Mouse (Mus musculus) monocyte, adult 5-6 weeks (primary cell): ENCODE results near the gene Spryd3. TPM values are rescaled to one million over a fixed set of nuclear protein-coding genes. Genes with fewer than 3 reads are reported as not detected.
"Not testable (repeated sequence)": the region's sequence is repeated elsewhere in the genome, so short reads cannot be mapped to it uniquely, and the experiment has no call there.

Source experiments
- ATAC-seq: fragments of 153-309, 156-312 bp; replicated peaks from 2 replicates; pipeline ENCODE4 v1.8.0; 2017; ENCODE audit warnings: mild to moderate bottlenecking; ENCODE audit not compliant: low TSS enrichment, insufficient number of reproducible peaks, severe bottlenecking, poor library complexity, low FRiP score
- total RNA-seq: library from RNA; stranded (forward); fragments of 200-1000, 200-491, 200-594 nt; gene quantifications from 3 replicates; pipeline ENCODE4 v1.2.3, GENCODE M21; 2017

The Spryd3 gene
- total RNA-seq: 49.3 to 56.3 TPM (median 49.3 TPM) in 3 replicates

- peak; percentile 99 for ATAC-seq
Measured at GRCm38 (mm10) chr15:102136129-102136758, at the start of gene Spryd3. Gene Spryd3 (minus strand): TSS chr15:102136234.

DNA sequence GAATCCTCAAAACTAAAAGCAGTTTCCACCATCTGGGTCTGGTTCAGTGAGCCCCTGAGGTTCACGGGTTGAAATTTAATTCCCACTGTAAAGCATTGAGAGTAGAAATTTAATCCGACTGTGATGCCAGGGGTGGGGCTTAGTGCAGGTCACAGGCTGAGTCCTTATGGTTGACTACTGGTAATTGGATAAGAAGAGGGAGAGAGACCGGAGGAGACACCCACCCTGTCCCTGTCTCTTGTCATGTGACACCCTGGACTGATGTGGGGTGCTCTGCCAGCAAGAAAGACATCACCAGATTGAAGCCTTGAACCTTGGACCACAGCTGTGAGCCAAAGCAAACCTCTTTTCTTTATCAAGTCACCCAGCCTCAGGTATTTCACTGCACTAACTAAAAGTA, 47.0 kb upstream of the Spryd3 start:
- no peak for ATAC-seq

GRCm38 (mm10) chr15:102179924-102180323, 43.9 kb upstream of the Spryd3 start:
- ATAC-seq: no peak

DNA sequence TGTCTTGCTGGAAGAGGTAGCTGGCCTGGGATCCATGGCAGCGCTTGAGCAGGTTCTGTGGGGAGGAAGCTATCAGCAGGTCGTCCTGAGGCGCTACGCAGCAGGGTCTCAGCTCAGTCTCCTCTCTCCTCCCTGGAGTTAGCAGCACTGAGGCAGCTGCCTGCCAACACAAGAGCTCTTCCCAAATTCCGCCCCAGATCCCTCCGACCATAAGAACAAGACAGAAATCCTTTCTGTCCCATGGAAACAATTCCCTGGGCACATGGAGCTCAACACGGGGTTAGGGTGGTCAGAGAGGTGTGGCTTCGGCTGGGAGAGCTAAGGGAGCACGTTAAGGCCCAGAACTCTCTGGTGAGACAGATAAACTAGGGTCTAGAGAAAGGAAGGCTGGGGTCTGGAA, 43.1 kb upstream of the Spryd3 start:
- no peak for ATAC-seq

DNA sequence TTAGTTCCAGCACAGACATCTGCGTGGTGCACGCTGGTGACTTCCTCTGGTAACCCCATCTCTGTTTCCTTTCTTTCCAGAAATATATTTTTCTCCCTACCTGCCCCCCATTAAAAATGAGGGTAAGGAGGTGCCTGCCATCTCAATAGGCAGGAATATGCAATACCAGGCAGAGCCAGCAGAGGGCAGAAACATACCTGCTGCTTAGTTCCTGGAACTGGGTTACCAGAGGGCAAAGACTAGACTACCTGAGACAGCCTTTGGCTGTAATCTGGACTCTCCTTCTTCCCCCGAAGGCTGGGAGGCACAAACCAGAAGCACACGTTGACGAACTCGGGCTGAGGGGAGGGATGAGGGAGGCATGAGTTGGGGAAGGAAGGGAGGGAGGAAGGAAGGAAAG, 42.2 kb upstream of the Spryd3 start:
- ATAC-seq: peak; percentile 81

DNA sequence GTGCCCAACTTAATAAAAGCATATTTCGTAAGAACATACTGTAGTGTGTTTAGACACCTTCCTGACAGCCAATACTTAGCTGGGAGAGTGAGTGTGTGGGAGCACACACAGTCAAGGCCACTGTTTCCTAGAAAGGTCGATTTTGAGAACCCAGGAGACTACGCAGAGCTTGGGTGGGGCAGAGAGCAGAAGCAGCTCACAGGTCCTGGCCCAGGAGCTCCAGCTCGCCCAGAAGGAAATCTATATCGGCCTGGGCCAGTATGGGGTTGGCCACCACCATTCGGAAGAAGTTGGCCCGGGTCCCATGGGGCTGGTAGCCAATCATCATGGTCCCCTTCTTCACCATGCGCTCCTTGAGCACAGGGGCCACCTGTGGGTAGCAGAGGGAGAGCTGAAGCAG, 41.4 kb upstream of the Spryd3 start:
- no peak for ATAC-seq

GRCm38 (mm10) chr15:102176571-102177316, 40.7 kb upstream of the Spryd3 start:
- ATAC-seq: no peak

DNA sequence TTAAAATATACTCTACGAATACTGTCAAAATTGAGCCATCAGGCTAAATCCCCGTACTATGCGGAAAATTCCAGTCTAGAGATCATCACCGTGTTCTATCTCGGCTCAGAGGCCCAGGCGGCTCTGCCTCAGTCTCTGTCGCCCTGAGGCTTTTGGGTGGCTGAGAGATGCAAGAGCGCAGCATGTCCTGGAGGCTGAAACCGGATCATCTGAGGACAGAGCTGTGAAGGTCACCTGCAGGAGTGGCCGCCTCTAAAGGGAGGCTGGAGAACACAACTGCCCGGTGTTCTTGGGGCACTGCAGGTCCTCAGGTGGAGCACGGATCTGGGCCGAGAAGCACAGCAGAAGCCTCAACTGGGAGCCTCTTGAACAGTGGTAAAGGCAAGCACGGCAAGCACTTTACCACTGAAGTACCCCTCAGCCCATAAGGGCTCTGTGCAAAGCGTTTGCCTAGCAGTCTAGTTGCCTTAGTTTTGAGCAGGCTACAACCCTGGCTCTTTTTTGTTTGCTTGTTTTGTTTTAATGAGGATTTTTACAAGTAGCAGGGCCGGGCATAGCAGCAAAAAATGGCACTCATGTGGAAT, 39.8 kb upstream of the Spryd3 start:
- ATAC-seq: no peak

GRCm38 (mm10) chr15:102173581-102173980, 37.5 kb upstream of the Spryd3 start:
- no peak for ATAC-seq

- no peak for ATAC-seq
Measured at GRCm38 (mm10) chr15:102169064-102169463, 33.0 kb upstream of the Spryd3 start.

GRCm38 (mm10) chr15:102167620-102168021, 31.6 kb upstream of the Spryd3 start:
- no peak for ATAC-seq

GRCm38 (mm10) chr15:102165468-102166100, 29.6 kb upstream of the Spryd3 start:
- no peak for ATAC-seq

GRCm38 (mm10) chr15:102163900-102164693, 28.1 kb upstream of the Spryd3 start:
- ATAC-seq: no peak

DNA sequence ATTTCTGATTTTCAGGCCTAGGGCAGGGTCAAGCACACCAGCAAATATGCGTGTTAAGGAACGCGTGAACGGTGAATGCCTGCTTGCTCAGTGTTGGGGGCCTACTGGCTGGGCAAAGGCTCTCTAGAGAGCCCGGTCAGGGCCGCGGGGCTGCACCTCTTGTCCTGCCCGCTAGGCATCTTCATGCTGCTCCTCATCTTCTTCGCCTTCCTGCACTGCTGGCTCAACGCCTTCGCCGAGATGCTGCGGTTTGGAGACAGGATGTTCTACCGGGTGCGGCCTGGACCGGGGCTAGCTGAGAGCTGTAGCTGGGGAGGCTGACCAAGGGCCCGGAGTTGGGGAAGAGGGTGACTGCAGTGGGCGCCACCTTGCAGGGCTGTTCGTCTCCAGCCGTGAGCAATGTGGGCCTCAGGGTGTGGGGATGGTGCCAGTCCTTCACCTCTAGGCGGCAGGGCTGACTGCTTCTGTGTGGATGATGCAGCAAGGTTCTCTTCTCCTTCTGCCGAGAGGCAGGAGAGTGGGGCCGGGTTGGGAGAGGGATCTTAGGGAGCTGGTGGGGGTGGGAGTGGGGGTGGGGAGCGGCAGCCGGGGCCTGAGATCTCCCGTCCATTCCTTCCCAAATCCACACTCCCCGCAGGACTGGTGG, 24.5 kb upstream of the Spryd3 start:
- no peak for ATAC-seq

- no peak for ATAC-seq
Measured at GRCm38 (mm10) chr15:102156836-102157235, 20.8 kb upstream of the Spryd3 start.

DNA sequence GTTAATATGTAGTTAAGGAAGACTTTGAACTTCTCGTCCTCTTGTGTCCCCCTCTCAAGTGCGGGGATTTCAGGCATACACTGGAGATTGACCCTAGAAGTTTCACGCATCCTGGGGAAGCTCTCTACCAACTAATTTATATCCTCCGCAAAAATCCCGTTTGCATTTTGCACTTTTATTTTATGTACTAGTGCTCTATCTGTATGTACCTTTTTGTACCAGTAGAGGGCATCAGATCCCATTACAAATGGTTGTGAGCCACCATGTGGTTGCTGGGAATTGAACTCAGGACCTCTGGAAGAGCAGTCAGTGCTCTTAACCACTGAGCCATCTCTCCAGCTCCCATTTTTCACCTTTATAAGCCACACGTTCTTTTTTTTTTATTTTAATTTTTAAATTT, 19.0 kb upstream of the Spryd3 start:
- not testable (repeated sequence) for ATAC-seq

GRCm38 (mm10) chr15:102152646-102153045, 16.6 kb upstream of the Spryd3 start:
- ATAC-seq: no peak
